Mouse (Mus musculus): ENCODE data around the gene Kdm7a. TPM values are rescaled to one million over a fixed set of nuclear protein-coding genes. Genes with fewer than 3 reads are reported as not detected.

Gene Kdm7a
- total RNA-seq, 2 experiments from 2014 or later: 40.2 to 47.6 TPM

DNA sequence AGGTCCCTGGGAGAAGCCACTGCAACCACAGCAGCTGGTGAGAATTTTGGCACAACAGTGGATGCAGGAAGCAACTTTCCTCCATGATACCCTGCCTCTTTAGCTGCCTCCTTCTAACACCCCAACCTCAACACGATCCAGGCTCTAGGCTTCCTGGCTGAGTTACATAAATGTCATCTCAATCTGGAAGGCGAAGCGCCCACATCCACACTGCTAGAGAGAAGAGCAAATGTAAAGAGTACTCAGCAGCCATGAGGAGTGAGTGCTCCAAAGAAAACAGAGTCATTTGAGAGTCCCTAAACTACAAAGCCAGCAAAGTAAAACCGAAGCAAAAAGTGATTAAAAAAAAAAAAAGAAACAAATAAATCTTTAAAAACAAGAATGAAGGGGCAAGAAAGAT is 102.0 kb downstream of the Kdm7a start:
- DNase-seq (ENCODE audit: low spot score in 2 of 2): no peak

Other genes starting within 250 kb of the Kdm7a start
- 1 to 10 TPM; 7.3 to 7.9 TPM for gene Parp12, start 88.4 kb downstream of the Kdm7a start, total RNA-seq (2021)
- gene Slc37a3, start 170.9 kb upstream of the Kdm7a start, total RNA-seq (2021): 10 to 100 TPM; 65.9 to 71.6 TPM
- gene Rab19, start 174.4 kb upstream of the Kdm7a start, total RNA-seq (2021): not detected
- gene Mkrn1, start 213.7 kb upstream of the Kdm7a start, total RNA-seq (2021): 100 to 1,000 TPM; 130 to 131 TPM